Mouse (Mus musculus) lung, adult 2 months (tissue): ENCODE data around the gene Ppargc1a.

Source experiments
- CTCF ChIP-seq: fragments of 200-500 bp; IDR thresholded peaks from 2 replicates; pipeline ENCODE4 v1.5.1; 2011; ENCODE audit warnings: mild to moderate bottlenecking, low read length, control low read depth; ENCODE audit not compliant: insufficient read depth
- POLR2A ChIP-seq: fragments of 200-500 bp; IDR thresholded peaks from 2 replicates; pipeline ENCODE4 v1.6.1; 2011; ENCODE audit warnings: low read depth, mild to moderate bottlenecking, control low read depth, low read length, borderline replicate concordance; ENCODE audit errors: extremely low read depth

DNA sequence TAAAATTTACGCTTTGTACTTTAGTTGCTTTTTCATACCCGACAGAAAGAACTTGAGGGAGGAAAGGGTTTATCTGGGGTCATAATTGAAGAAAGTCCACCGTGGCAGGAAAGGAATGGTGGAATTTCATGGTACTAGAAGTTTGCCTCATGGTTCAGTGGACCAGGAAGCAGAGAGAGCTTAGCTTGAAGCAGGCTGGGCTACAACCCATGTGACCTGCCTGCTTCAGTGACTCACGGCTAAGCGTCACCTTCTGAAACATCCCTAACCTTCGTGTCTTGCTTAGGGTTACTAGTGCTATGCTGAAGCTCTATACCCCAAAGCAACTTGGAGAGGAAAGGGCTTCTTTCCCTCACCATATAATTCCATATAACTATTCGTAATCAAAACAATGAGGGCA is 151.1 kb downstream of the Ppargc1a start:
- TF ChIP-seq CTCF (no peak), POLR2A (no peak)
